Mouse (Mus musculus): ENCODE measurements around the gene Rgs7. TPM values are rescaled to one million over a fixed set of nuclear protein-coding genes. Genes with fewer than 3 reads are reported as not detected.

The Rgs7 gene
- polyA plus RNA-seq, 1 experiment from 2014 or later = 0.65 TPM

- no peaks in the 10 kb centered on the region for H3K9me3 ChIP-seq
- H3K4me3 ChIP-seq = no peak overlapping the region
- no peak overlapping the region for H3K9ac ChIP-seq
- H3K27ac ChIP-seq = no peak overlapping the region
- ATAC-seq (ENCODE audit: insufficient number of reproducible peaks, low FRiP score, low TSS enrichment, low read depth) = no peak
- H3K4me2 ChIP-seq = no peak overlapping the region
- H3K27me3 ChIP-seq = no peaks in the 10 kb centered on the region
- H3K36me3 ChIP-seq = no peaks in the 10 kb centered on the region
- WGBS = 69% methylated on average over 2 of the region's 2 CpGs
- no peaks in the 10 kb centered on the region for H3K4me1 ChIP-seq
These were observed 289.4 kb downstream of the Rgs7 start for GRCm38 (mm10) chr1:175202902-175203301.

GRCm38 (mm10) chr1:175198881-175199280, 293.4 kb downstream of the Rgs7 start:
- ATAC-seq (ENCODE audit: insufficient number of reproducible peaks, low FRiP score, low TSS enrichment, low read depth) = no peak
- H3K4me1 ChIP-seq = no peaks in the 10 kb centered on the region
- H3K9me3 ChIP-seq = no peaks in the 10 kb centered on the region
- 90% methylated on average over 4 of the region's 4 CpGs for WGBS
- no peaks in the 10 kb centered on the region for H3K36me3 ChIP-seq
- no peak overlapping the region for H3K27ac ChIP-seq
- H3K27me3 ChIP-seq = no peaks in the 10 kb centered on the region
- no peak overlapping the region for H3K4me3 ChIP-seq
- no peak overlapping the region for H3K9ac ChIP-seq
- no peak overlapping the region for H3K4me2 ChIP-seq

GRCm38 (mm10) chr1:175195806-175196205, 296.5 kb downstream of the Rgs7 start:
- Histone ChIP-seq H3K36me3 (no peaks in the 10 kb centered on the region), H3K27ac (no peak overlapping the region), H3K9ac (no peak overlapping the region), H3K4me1 (no peaks in the 10 kb centered on the region), H3K4me2 (no peak overlapping the region), H3K27me3 (no peaks in the 10 kb centered on the region), H3K9me3 (no peaks in the 10 kb centered on the region), H3K4me3 (no peak overlapping the region)
- no peak for ATAC-seq (ENCODE audit: insufficient number of reproducible peaks, low FRiP score, low TSS enrichment, low read depth)
- 87% methylated on average over 4 of the region's 4 CpGs for WGBS

- H3K9me3 ChIP-seq = no peaks in the 10 kb centered on the region
- H3K4me3 ChIP-seq = no peak overlapping the region
- H3K36me3 ChIP-seq = no peaks in the 10 kb centered on the region
- WGBS = 76% methylated on average over 5 of the region's 5 CpGs
- H3K9ac ChIP-seq = no peak overlapping the region
- H3K4me1 ChIP-seq = no peaks in the 10 kb centered on the region
- ATAC-seq (ENCODE audit: insufficient number of reproducible peaks, low FRiP score, low TSS enrichment, low read depth) = no peak
- H3K4me2 ChIP-seq = no peak overlapping the region
- no peaks in the 10 kb centered on the region for H3K27me3 ChIP-seq
- no peak overlapping the region for H3K27ac ChIP-seq
These were observed 304.1 kb downstream of the Rgs7 start for GRCm38 (mm10) chr1:175188186-175188585.

- Histone ChIP-seq H3K36me3 (no peaks in the 10 kb centered on the region), H3K9ac (no peak overlapping the region), H3K9me3 (no peaks in the 10 kb centered on the region), H3K27ac (no peak overlapping the region), H3K27me3 (no peaks in the 10 kb centered on the region), H3K4me3 (no peak overlapping the region), H3K4me1 (no peaks in the 10 kb centered on the region), H3K4me2 (no peak overlapping the region)
- whole genome bisulfite sequencing = 84% methylated on average over 2 of the region's 2 CpGs
- no peak for ATAC-seq (ENCODE audit: insufficient number of reproducible peaks, low FRiP score, low TSS enrichment, low read depth)
These were observed 307.1 kb downstream of the Rgs7 start for GRCm38 (mm10) chr1:175185211-175185610.

GRCm38 (mm10) chr1:175184736-175185135, 307.6 kb downstream of the Rgs7 start:
- Histone ChIP-seq H3K4me2 (no peak overlapping the region), H3K4me3 (no peak overlapping the region), H3K4me1 (no peaks in the 10 kb centered on the region), H3K9ac (no peak overlapping the region), H3K27ac (no peak overlapping the region), H3K9me3 (no peaks in the 10 kb centered on the region), H3K27me3 (no peaks in the 10 kb centered on the region), H3K36me3 (no peaks in the 10 kb centered on the region)
- WGBS = 75% methylated on average over 3 of the region's 3 CpGs
- ATAC-seq (ENCODE audit: insufficient number of reproducible peaks, low FRiP score, low TSS enrichment, low read depth) = no peak

GRCm38 (mm10) chr1:175178733-175179132, 313.6 kb downstream of the Rgs7 start:
- Histone ChIP-seq H3K4me1 (no peaks in the 10 kb centered on the region), H3K9me3 (no peaks in the 10 kb centered on the region), H3K9ac (no peak overlapping the region), H3K4me3 (no peak overlapping the region), H3K36me3 (no peaks in the 10 kb centered on the region), H3K27ac (no peak overlapping the region), H3K4me2 (no peak overlapping the region), H3K27me3 (no peaks in the 10 kb centered on the region)
- 93% methylated on average over 1 of the region's 1 CpGs for WGBS
- ATAC-seq (ENCODE audit: insufficient number of reproducible peaks, low FRiP score, low TSS enrichment, low read depth) = no peak

- Histone ChIP-seq H3K4me2 (no peak overlapping the region), H3K4me1 (no peaks in the 10 kb centered on the region), H3K9ac (no peak overlapping the region), H3K27ac (no peak overlapping the region), H3K9me3 (no peaks in the 10 kb centered on the region), H3K4me3 (no peak overlapping the region), H3K36me3 (no peaks in the 10 kb centered on the region), H3K27me3 (no peaks in the 10 kb centered on the region)
- WGBS = 67% methylated on average over 5 of the region's 5 CpGs
- no peak for ATAC-seq (ENCODE audit: insufficient number of reproducible peaks, low FRiP score, low TSS enrichment, low read depth)
These were observed 317.2 kb downstream of the Rgs7 start for GRCm38 (mm10) chr1:175174918-175175675.

- Histone ChIP-seq H3K27ac (no peak overlapping the region), H3K9me3 (no peaks in the 10 kb centered on the region), H3K27me3 (no peaks in the 10 kb centered on the region), H3K9ac (no peak overlapping the region), H3K4me3 (no peak overlapping the region), H3K36me3 (no peaks in the 10 kb centered on the region), H3K4me1 (no peaks in the 10 kb centered on the region), H3K4me2 (no peak overlapping the region)
- no peak for ATAC-seq (ENCODE audit: insufficient number of reproducible peaks, low FRiP score, low TSS enrichment, low read depth)
- 68% methylated on average over 1 of the region's 1 CpGs for WGBS
These were observed 336.8 kb downstream of the Rgs7 start for GRCm38 (mm10) chr1:175155469-175155868.

GRCm38 (mm10) chr1:175143051-175143450, 349.2 kb downstream of the Rgs7 start:
- Histone ChIP-seq H3K27me3 (no peaks in the 10 kb centered on the region), H3K9me3 (no peaks in the 10 kb centered on the region), H3K27ac (no peak overlapping the region), H3K9ac (no peak overlapping the region), H3K4me2 (no peak overlapping the region), H3K4me1 (no peaks in the 10 kb centered on the region), H3K36me3 (no peaks in the 10 kb centered on the region), H3K4me3 (no peak overlapping the region)
- 65% methylated on average over 4 of the region's 4 CpGs for WGBS
- no peak for ATAC-seq (ENCODE audit: insufficient number of reproducible peaks, low FRiP score, low TSS enrichment, low read depth)

- no peak for ATAC-seq (ENCODE audit: insufficient number of reproducible peaks, low FRiP score, low TSS enrichment, low read depth)
- 42% methylated on average over 2 of the region's 2 CpGs for WGBS
- H3K36me3 ChIP-seq = no peaks in the 10 kb centered on the region
- H3K4me3 ChIP-seq = no peak overlapping the region
- peaks cover 5% of the 10 kb centered on the region for H3K4me1 ChIP-seq
- no peak overlapping the region for H3K27ac ChIP-seq
- H3K27me3 ChIP-seq = no peaks in the 10 kb centered on the region
- H3K9me3 ChIP-seq = no peaks in the 10 kb centered on the region
- no peak overlapping the region for H3K4me2 ChIP-seq
- no peak overlapping the region for H3K9ac ChIP-seq
These were observed 363.8 kb downstream of the Rgs7 start for GRCm38 (mm10) chr1:175128525-175128924.

- ATAC-seq (ENCODE audit: insufficient number of reproducible peaks, low FRiP score, low TSS enrichment, low read depth) = no peak
- H3K27me3 ChIP-seq = no peaks in the 10 kb centered on the region
- peaks cover 5% of the 10 kb centered on the region for H3K4me1 ChIP-seq
- H3K4me3 ChIP-seq = no peak overlapping the region
- H3K36me3 ChIP-seq = no peaks in the 10 kb centered on the region
- no peak overlapping the region for H3K27ac ChIP-seq
- 96% methylated on average over 3 of the region's 3 CpGs for WGBS
- H3K9me3 ChIP-seq = no peaks in the 10 kb centered on the region
- H3K4me2 ChIP-seq = no peak overlapping the region
- no peak overlapping the region for H3K9ac ChIP-seq
These were observed 367.9 kb downstream of the Rgs7 start for GRCm38 (mm10) chr1:175124416-175124815.
